Mouse (Mus musculus) T-helper 2 cell (primary cell): ENCODE results near the gene Brpf3.

Experiments used
- in situ Hi-C: fragments of 300-600 bp; cut with MboI, MseI; formaldehyde crosslinking; loops from one replicate; pipeline ENCODE4 v1.15.1; 2025; ENCODE audit warnings: high pct_unique_total_duplicates

The Brpf3 gene

DNA sequence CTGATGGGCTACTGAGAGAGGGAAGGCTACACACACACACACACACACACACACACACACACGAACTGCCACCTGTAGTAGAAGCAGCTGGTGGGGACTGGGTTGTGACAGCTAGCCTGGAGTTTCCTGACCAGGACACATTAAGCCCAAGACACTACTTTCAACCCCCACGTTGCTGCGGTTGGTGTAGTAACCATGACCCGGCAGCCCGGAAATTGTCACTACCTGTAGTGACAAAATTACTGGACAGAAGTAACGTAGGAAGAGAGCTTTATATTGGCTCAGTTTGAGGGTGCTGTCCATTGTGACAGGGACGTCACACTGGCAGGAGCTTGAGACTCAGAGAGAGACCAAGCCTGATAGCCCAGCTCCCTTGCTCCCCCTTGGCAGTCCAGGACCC, 71.4 kb downstream of the Brpf3 start:
- in situ Hi-C loops = no loop called here

DNA sequence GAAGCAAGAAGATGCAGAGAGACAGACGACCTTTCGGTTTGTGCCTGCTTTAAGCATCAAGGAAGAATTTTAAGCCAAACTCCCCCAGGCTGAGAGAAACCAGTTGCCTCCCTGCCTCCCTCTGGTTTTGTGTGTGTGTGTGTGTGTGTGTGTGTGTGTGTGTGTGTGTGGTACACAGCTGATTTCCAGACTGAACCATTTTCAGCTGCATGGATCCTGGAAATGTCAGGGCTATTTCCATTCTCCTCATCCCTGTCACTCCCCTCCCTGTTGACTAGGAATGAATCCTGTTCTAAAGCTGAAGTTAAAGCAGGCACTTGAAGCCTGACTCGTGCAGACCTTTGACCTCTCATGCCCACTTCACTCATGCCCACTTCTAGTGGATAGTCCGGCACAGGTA, 73.3 kb downstream of the Brpf3 start:
- in situ Hi-C loops = no loop called here

DNA sequence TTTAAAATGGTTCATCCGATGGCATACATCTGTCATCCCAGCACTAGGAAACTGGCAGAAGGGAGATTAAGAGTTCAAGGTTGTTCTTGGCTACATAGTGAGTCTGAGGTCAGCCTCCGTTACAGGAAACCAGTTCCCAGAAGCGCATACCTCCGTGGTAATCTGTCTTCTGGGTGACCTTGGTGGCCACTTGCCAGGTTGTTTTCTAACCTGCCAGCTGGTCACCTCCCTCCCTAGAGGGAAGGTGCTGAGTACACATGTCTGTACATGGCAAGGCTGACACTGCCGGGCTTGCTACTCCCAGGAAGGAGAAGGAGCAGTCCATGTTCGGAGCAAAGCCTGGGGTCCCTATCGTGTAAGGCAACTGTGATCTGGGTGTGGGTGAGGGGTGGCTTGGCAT, 73.9 kb downstream of the Brpf3 start:
- in situ Hi-C loops = no loop called here

DNA sequence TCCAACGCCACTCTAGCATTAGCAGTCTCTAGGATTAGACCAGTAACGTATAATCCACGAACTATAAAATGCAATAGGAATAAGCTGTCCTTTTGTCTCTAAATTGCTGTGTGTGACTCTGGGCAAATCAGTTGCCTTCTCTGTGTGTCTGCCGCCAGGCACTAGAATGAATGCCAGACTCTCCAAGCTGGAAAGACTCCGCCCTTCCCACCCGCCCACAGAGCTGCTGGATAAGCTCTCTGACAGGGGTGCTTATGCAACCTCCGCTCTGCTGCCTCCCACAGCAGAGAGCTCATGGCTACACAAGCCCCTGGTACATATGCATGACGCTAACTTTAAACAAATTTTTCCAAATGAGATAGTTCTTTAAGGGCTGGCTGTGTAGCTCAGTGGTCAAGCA, 74.4 kb downstream of the Brpf3 start:
- in situ Hi-C loops = no loop called here

DNA sequence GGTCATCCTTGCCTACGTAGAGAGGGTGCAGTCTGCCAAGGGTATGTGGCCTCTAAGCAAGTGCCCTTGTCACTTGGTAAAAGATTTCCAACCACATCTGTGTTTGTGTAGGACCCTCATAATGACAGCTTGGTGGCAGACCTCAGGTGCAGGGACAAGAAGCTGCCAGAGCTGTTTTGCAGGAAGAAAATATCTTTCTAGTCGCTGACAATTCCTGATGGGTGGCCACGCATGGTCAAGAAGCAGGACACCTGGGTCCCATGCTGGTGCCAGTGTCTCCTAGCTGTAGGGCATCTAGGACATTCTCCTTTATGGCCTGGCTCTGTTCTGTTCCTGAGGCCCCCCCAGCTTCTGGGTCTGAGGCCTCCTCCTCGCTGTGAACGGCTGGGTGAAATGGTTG, 75.4 kb downstream of the Brpf3 start:
- in situ Hi-C loops = no loop called here

DNA sequence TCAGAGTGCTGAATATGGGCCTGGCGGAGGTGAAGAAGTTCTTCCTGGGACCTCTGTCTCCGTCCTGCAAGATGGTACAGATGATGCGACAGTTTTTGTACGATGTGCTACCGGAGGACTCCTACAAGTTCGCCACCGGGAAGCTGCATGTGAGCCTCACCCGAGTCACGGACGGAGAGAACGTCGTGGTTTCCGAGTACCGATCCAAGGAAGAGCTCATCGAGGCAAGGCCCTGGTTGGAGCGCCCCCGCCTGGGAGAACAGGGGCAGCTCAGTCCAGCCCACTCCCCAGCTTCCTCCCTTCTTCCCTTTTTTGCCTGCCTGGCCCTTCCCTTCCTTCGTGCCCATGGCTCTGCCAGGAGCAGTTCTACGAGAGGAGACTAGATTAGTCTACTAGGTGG, 75.9 kb downstream of the Brpf3 start:
- in situ Hi-C loops = no loop called here

DNA sequence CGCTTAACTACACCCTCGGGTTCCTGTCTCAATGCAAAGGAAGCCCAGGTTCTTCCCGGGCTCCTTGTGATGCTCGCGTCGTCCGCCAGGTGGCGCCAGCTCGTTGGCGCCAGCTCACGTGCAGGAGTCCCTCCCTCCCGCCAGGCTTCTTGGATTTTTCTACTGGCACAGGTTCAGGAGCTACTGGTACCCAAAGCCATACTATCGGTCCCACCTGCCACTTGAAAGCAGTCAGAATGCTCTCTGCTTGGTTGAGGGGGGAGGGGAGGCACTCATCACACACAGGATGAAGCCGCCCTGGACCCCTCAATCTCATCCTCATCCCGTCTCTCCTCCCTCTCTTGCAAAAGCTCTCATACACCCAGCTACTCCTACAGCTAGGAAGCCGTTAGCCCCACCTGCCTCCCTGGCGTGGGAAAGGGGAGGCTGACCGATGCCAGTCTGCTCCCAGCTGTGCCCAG, 79.1 kb downstream of the Brpf3 start:
- in situ Hi-C loops = no loop called here

DNA sequence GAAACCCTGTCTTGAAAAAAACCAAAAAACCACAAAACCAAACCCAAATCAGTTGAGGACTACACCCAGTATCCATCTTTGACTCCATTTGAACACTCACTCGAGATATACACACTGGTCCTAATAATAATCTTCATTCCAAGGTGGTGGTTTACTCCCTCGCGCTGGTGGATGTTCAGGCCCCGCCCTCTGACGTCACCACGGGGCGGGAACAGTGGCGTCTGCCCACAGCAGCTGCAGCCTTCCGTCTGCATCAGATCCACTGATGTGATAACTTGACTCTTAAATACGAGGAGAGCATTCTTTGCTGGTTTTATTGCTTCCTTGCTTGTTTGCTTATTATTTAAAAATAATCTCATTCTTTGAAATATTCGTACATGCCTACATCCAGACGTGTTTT, 81.4 kb downstream of the Brpf3 start:
- in situ Hi-C loops = no loop called here

DNA sequence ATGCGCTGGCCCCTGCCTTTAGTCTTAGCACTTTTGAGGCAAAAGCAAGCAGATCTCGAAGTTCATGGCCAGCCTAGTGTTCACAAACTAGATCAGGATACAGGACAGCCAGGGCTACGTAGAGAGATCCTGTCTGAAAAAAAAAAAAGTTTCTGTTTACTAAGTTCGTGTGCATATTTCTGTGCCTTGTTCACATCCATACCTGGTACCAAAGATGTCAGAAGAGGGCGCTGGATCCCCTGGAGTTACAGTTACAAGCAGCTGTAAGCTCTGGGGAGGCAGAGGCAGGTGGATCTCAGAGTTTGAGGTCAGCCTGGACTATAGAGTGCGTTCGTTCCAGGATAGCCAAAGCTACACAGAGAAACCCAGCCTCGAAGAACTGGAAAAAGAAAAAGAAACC, 81.9 kb downstream of the Brpf3 start:
- in situ Hi-C loops = no loop called here

DNA sequence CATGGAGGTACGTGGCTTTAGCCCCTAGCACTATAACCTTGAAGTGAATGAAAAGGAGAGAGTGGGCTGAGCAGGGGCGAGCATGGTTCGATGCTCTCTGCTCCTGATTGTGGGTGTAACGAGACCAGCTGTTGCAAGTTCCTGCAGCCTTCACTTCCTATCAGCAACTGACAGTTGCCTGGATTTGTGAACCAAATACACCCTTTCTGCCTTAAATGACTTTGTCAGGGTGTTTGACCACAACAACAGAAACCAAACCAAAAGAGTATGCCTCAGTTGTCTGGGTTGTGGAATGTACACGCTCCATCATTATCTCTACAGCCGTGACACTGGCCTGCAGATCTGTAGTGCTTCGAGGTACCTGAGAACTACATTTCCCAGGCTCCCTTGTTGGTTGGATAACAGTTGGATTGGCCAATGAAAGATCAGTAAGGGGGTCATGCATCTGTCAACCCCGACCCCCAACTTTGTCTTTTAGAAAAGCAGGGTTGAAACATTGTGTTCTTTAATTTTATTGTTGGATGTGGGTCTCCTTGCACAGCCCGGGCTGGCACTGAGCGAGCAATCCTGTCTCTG, 83.1 kb downstream of the Brpf3 start:
- in situ Hi-C loops = no loop called here

DNA sequence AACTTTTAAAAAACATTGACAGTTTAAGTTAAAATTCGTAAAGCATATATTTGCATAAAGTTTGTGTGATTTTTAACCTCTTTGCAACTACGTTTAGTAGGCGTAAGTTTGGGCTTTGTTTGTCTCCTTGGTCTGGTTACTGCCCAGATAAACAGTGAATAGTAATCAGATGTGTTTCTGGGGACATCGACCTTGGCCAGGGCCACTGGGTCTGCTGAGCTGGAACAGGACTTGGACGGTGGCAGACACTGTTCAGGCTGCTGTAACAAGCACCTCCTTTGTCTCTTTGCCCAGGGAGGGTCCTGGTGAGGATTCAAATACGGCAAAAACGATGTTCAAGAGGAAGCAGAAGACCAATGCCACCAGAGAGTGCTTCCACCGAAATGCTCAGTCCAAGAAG, 84.3 kb downstream of the Brpf3 start:
- in situ Hi-C loops = no loop called here

DNA sequence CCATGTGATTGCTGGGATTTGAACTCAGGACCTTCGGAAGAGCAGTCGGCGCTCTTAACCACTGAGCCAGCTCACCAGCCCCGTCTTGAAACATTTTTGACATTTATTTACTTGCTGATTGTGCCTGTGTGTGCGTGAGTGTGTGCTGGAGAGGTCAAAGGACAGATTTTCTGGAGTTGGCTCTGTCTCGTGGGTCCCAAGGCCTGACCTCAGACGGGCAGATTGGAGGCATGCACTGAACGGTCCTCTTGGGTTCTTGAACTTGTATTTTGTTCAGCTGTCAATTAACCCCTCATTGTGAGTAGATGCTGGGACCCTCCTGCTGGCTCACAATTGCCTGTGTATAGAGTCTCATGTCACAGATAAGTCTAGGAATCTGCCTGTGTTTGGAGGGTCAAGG, 85.4 kb downstream of the Brpf3 start:
- in situ Hi-C loops = no loop called here
